In genomic region chr7:49936821-49937220, GRCm38 (mm10) we compare ENCODE assay signal across 30 mouse cellular contexts. TPM values are rescaled to one million over a fixed set of nuclear protein-coding genes. Genes with fewer than 3 reads are reported as not detected.
DNase-seq lines count a peak whose midpoint lies in the region.
"Had no signal": no experiment of that assay in that cellular context is flagged by ENCODE, and none has a peak within 500 bp of the region (broad histone marks: within the 10 kb centered on the region; RNA-seq: fewer than 3 reads in every experiment).

No protein-coding gene starts in this region.

- peak; percentile 21 to 68 for DNase-seq in frontal cortex, adult 2 months (ENCODE audit: extremely low spot score in 1 of 2, low spot score in 1 of 2)
- DNase-seq in frontal cortex, postnatal 25 days (ENCODE audit: low spot score in 2 of 2) = no peak
- peak; percentile 22 to 40 for DNase-seq in left cerebral cortex, adult 9 months (ENCODE audit: low spot score in 2 of 2)
- DNase-seq in left cerebral cortex, postnatal 10 days (ENCODE audit: extremely low spot score in 1 of 2, low spot score in 2 of 2) = no peak
- peak; percentile 55 for DNase-seq in right cerebral cortex, adult 18-20 months
- DNase-seq in right cerebral cortex, postnatal 25 days = no peak
- DNase-seq in telencephalon, adult 2 months (ENCODE audit: low read depth, low spot score) = peak; percentile 59
- DNase-seq: adrenal gland, adult 2 months; adrenal gland, postnatal 14 days; cerebellum, adult 11-12 months; cerebellum, adult 8-10 months; cerebellum, postnatal 10 days; cerebellum, postnatal 36 days; embryo, embryonic 11 days; gastrocnemius, postnatal 10 days; gastrocnemius, postnatal 36 days; heart, adult 2 months; heart, postnatal 14 days had no signal

- intact Hi-C loops in left cerebral cortex, postnatal 10 days (cut with DNase I) = no loop called here

RNA-seq across cellular contexts. Expression of gene Slc6a5, which starts 26.9 kb away (rescaled TPM):
- 0.04 and 0.11 TPM in 2 replicates for polyA plus RNA-seq in frontal cortex, adult 2 months (2012; rRNA removed)
- total RNA-seq in left cerebral cortex, postnatal 10 days (2021) = under 1 TPM; 0.10 to 0.17 TPM
- total RNA-seq: gastrocnemius, adult 18-20 months; gastrocnemius, postnatal 10 days; gastrocnemius, postnatal 36 days; heart, adult 2 months; heart, postnatal 14 days; hematopoietic stem cell, adult 5-6 weeks; MEL had no signal
- polyA plus RNA-seq: C2C12; CD4-positive, CD25-positive, alpha-beta regulatory T cell, adult 4 months; erythroblast, embryonic 14.5 days; forebrain, embryonic 12.5 days; forebrain, embryonic 15.5 days; heart, embryonic 10.5 days; heart, embryonic 13.5 days; heart, embryonic 16.5 days had no signal

RNA-seq across cellular contexts. Expression of gene Nell1, which starts 37.8 kb away (rescaled TPM):
- 23.7 and 32.7 TPM in 2 replicates for polyA plus RNA-seq in frontal cortex, adult 2 months (2012; rRNA removed)
- total RNA-seq in left cerebral cortex, postnatal 10 days (2021) = 10 to 100 TPM; 50.2 to 50.6 TPM
- total RNA-seq: gastrocnemius, postnatal 36 days; granulocyte monocyte progenitor cell, adult 5-6 weeks; heart, adult 2 months; heart, postnatal 14 days; hematopoietic stem cell, adult 5-6 weeks; MEL had no signal
- polyA plus RNA-seq: C2C12; CD4-positive, CD25-positive, alpha-beta regulatory T cell, adult 4 months; erythroblast, embryonic 14.5 days; heart, adult 2 months had no signal

Comparison
In these comparisons a context has a peak if more than half of its experiments do, and no peak if none do; other contexts are left out.
1. DNase-seq: peak in frontal cortex, adult 2 months (2 of 2), left cerebral cortex, adult 9 months (2 of 2), right cerebral cortex, adult 18-20 months (single experiment) and telencephalon, adult 2 months (single experiment); none in frontal cortex, postnatal 25 days (0 of 2), left cerebral cortex, postnatal 10 days (0 of 2) and right cerebral cortex, postnatal 25 days (single experiment).